Mouse (Mus musculus) ovary, adult 18-20 months (tissue): ENCODE results near the gene Ahdc1.
A peak's percentile ranks its signal among the peaks of the same experiment; 100 is the strongest.

Source experiments
- DNase-seq: peaks from one replicate; pipeline ENCODE4 v3.0.0; 2022; ENCODE audit warnings: low spot score, mixed read lengths

Gene Ahdc1

DNA sequence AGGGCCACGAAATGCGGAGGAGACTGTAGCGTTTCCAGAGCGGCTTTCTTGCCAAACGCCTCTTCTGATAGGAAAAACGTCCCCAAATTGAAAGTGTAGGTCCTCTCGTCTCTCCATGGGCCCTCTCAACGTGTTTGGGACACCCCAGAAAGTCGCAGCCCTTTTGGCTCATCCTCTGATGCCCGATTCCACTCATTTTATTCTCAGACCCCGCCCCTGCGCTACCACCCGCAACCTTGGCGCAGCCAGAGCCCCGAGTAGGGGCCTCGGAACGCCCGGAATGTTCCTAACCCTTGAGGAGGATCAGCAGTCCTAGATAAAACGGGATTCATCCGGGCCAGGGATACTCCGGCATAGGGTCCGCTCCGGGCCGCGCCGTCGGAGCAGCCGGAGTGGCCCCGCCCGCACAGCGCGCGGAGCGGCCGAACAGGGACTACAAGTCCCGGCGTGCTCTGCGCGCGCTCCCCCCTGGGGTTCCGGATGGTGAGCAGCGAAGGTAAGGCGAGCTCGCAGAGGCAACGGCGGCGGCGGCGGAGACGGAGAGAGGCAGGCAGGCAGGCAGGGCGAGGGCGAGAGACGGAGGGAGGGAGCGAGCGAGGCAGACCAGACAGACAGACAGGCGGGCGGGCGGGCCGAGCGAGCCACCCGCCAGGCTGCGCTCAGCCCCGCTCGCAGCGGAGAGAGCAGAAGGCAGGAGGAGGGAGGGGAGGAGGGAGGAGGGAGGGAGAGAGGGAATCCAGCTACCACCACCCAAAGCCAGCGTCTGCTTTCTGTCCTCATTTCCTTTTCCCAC, at the start of gene Ahdc1:
Gene Ahdc1 (plus strand): TSS at position 233 of the 793 bp plus-strand sequence.
- peak; percentile 88 for DNase-seq

DNA sequence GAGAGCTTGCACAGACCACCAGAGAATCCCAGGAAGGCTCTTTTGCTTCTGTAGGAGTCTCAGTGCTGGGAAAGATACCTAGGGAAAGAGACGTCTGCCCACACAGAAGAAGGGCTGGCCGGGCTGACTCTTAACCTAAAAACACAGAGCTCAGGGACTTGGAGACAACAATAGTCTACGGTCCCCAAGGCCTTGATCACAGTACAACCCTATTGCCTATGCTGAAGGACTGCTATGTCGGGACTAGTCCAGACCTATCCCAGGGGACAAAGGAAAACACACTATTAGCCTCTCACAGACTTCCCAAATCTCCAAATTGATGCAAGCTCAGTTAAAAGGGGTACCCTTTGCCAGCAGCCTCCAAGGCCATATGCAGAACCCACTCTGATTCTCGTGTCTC, 49.2 kb upstream of the Ahdc1 start:
- DNase-seq, result no peak

DNA sequence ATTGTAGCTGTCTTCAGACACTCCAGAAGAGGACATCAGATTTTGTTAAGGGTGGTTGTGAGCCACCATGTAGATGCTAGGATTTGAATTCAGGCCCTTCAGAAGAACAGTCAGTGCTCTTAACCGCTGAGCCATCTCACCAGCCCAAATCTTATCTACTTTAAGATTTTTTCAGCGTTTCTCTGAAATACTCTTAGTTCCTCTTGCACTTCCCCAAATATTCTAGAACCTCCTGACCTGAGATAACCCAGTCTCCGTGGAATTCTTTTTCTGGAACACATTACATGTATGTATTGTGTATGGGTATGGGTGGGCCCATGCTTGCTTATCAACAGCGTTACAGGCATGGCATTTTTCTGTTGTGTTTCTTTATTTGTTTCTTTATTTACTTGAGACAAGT, 48.4 kb upstream of the Ahdc1 start:
- no peak for DNase-seq

DNA sequence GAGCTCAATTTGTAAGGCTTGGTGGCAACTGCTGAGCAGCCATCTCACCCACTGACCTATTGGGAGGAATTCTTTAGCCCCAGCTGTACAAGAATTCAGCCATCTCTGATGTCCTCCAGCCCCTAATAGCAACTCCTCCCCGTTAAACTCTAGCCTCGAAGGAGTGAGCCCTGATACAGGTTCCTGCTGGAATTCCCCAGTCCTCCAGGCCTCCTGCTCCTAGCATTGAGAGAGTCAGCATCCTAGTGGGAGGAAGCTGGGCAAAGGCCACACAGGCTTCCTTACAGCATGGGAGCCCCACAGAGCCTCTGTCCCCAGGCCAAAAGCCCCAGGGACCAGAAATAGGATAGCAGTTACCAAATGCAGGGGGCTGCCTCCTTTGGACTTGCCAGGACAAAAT, 47.6 kb upstream of the Ahdc1 start:
- DNase-seq, result no peak

DNA sequence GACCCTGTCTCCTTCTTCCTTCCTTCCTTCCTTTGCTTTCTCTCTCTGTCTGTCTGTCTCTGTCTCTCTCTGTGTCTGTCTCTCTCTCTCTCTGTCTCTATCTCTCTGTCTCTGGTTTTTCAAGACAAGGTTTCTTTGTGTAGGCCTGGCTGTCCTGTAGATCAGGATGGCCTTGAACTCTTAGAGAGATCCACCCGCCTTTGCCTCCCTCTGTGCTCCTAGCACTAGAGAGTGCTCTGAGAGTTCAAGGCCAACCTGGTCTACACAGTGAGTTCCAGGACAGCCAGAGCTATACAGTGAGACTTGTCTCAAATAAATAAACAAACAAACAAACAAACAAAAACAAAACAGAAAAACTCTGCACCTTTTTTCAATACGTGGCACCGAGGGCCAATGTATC, 47.0 kb upstream of the Ahdc1 start:
- DNase-seq, result no peak

DNA sequence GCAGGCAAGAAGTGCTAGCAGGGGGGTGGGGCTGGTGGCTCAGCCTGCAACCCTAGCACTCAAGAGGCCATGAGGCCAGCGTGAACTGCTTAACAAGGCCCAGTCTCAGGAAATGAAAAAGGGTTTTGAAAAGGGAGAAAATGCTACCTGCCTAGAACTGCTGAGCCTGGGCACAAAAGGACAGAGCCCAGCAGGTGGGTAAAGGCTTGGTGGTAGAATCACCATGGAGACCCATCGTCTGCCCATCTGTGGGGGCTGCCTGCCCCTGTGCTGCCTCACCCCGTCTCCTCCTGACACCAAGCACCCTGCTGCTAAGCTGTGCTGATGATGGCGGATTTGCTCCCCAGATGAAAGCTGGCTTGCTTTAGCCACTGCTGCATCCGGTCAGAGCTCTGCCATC, 46.6 kb upstream of the Ahdc1 start:
- DNase-seq, result no peak

DNA sequence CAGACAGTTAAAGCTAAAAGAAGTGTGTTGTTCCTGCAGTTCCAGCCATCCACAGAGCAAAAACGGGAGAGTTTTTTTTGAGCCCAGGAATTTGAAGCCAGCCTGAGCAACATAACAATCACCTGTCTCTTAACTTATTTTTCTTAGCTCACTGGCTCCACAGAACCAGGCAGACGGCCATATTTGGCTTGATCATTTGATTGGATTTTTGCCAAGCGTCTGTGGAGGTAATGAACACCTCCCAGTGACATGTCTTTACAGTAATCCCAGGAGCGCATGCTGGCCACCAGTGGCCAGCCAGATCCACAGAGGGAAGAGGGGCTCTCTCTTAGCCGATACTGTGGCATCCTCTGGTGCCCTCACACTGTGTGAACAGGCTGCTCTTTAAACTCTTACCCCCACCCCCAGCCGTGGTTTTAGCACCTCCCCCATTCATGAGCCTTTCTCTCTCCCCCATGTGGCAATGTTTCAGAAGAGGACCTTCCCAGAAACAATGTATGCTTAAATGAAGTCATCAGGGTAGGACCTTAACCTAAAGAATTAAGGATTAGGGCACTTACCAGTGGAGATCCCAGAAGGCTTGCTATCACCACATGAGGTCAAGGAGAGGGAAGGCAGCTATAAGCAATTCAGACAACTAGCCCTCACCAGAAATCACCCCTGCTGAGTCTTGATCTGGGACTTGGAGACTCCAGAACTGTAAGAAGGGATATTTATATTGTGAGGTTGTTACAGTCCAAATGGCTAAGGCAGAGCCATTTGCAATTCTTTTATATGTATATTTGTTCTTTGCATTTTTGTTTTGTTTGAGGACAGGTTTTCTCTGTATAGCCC, 42.7 kb upstream of the Ahdc1 start:
- DNase-seq, result no peak

DNA sequence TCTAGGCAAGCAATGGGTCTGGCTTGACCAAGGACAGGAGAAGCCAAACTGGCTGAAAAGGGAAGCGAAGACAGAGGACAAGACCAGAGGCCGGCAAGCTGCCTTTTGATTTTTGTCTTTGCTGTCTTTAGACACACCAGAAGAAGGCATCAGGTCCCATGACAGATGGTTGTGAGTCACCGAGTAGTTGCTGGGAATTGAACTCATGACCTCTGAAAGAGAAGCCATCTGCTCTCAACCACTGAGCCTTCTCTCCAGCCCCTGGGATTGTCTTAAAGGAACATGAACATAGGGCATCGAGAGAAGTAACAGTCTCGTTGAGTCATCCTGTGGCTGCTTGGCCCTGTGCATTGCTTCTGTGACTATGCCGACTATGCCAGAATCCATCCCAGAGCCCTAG, 39.5 kb upstream of the Ahdc1 start:
- no peak for DNase-seq

DNA sequence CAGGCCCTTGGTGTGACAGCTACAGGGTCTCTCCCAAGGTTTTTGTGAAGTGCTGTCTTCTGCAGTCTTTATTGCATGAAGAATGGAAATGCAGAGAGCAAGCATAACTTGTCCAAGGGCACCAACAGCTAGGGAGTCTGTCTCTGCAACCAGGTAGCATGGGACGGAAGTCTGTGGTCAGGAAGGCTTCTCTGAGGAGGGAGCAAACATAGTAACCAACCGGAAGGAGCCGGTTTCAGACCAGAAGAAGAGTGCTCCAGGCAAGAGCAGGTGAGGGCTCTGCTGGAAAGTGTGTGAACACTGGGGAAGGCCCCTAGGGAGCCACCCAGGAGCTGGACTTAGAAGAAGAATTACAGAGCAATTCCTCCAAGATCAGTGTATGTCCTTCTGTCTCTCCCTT, 39.0 kb upstream of the Ahdc1 start:
- DNase-seq, result no peak

DNA sequence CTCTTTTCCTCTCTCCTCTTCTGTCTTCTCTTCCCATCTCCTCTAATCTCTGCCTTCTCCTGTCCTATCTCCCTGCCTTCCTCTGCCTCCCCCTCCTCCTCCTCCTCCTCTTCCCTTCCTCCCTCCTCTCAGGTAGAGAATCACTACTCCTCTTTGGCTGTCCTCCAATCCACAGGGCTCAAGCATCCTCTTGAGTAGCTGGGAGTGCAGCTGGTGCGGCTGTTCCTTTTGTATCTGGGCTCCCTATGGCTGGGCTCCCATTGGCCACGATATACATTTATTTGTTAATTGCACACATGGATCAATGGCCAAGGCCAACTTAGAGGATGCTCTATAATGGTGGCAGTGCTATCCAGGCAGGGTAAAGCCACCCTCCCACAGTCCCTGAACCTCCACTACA, 38.5 kb upstream of the Ahdc1 start:
- no peak for DNase-seq

DNA sequence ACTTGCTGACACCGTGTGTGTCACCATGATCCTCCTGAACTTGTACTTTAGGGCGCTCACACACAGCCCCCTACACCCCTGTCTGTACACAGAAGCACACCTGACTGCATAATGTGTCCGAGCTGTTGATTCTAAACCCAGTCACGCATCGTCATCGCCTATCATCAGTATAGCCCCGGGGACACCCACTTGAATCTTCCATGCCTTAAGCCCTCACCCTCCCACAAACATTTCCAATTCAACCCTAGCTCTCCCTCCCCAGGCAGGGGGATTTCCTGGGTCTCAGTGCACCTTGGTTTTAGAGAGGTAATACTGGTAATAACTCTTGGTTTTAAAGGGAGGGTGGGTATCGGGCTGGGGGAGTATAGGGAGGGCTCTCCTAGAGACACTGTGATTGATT, 37.9 kb upstream of the Ahdc1 start:
- no peak for DNase-seq

DNA sequence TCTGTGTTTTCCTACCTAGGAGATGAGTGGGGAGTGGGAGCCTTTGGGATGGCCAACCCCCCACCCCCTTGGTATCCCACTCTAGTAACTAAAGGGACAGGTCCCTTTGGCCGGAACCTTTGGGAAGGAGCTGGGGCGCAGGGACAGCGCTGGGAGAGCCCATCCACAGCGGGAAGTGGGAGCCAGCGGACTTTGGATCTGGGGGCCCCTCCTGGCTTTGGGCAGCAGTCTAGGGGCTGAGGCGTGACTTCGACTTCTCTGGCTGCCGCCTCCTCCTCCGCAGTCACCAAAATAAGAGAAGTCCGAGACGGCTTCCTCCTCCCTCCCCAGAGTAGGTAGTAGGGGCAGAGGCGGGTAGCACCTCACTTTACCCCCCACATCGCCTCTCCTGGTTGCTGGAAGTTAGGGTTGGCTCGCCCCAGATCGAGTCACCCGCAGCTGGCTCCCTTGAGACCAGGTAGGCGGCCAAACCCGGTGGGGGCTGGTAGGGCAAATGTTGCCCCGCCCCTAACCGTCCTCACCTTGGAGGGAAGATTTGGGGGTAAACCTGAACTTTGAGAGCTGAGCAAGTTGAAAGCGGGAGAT, 37.2 kb upstream of the Ahdc1 start, which contains the start of gene Fgr:
Gene Fgr (plus strand): TSS at position 282 of the 585 bp plus-strand sequence.
- no peak for DNase-seq

DNA sequence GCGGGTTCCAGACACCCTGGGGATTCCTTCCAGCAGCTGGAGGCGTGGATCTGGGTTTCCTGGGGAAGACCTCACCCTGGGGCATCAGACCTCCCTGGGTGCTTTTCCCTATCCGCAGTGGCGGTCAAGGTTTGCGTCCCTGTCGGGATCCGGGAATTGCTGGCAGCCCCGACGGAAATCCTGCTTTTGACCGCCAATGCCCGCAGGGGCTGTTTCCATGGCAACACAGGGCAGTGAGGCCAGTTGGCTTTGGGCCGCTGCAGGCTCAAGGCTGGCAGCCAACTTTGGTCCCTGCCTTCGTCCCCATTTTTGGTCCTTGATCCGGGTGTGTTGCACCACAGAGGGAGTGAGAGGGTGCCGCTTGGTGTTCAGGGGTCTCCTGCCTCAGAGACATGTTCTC, 36.2 kb upstream of the Ahdc1 start:
- peak; percentile 82 for DNase-seq

DNA sequence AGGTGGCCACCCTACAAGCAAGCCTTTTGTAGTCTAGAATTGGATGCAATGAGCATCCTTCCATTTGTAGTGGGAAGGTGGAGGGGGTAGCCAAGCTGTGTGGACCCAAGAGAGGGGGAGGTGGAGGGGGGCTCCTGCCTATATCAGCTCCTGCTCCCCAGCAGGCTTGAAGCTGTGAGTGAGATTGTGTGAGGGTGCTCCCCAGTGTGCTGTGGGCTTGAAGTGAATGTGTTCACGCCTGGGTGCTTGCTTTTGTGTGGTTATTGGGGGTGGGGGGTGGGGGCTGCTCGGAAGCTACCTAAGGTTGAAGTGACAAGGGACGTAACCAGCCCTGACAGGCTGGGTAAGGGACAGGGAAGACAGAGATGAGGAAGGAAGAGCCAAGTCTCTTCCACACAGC, 35.3 kb upstream of the Ahdc1 start:
- no peak for DNase-seq

DNA sequence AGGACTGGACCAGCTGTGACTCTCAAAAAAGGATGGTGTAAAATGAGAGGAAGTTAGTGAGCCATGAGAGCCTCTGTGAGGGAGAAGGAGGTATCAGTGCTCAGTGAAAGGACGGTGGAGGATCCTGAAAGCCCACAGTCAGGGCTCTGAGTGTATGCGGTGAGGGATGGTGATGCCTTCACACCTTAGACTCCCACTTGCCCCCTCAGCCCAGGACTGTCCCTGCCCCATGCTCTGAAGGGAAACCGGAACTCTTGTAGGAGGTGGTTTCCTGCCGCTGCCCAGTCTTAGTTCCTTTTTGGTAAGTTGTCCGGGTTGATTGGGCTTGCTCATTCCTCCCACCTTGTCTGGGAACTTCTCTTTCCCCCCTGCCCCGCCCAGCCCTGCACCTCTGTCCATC, 34.3 kb upstream of the Ahdc1 start:
- DNase-seq, result no peak

DNA sequence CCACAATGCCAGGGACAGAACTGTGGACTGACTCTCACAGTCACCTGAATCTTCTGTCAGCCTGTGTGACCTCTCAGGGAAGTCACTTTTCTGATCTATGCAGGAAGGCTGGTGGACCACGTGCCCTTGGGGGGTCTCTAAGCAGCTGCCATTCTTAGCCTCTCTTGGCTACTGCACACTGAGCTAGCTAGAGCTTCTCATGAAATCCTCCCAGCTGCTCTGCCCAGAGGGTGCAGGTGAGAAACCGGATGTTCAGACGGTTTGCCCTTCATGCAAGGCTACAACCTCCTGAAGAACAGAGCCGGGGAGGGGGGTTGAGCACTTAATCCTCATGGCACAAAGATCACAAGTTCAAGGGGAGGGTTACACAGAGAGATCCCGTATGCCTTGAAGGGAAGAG, 33.5 kb upstream of the Ahdc1 start:
- DNase-seq, result no peak

DNA sequence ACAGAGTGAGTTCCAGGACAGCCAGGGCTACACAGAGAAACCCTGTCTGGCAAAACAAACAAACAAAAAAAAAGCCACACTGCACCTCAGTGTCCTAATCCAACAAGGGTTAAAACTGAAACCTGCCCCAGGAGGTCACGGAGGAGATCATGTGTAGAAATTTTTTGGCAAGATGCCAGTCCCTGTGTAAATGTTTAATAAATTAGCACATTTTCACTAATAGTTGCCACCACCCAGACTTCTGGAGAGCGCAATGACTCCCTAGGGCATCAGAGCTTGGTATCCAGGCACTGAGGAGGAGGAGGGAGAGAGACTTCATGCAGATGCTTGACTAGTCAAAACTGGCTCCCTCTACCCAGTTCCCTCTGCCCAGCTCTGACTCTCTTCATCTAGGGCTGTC, 31.9 kb upstream of the Ahdc1 start:
- DNase-seq, result no peak

DNA sequence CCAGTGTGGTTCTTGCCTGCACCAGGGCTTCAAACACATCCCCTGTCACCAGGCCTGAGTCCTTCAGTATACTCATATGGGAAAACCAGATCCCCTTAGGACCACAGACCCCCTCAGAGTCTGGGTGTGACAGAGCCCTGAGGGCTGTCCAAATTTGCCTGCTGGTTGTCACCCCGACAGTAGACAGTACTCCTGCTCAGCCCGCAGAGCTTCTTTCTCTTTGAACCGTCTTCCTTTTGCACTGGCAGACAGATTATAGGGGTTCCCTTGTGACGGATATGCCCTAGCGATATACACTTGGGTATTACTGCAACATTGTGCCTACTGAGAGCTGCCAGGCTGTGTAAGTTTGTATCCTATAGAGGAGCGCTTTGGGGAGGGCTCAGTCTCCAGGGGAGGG, 29.4 kb upstream of the Ahdc1 start:
- no peak for DNase-seq

DNA sequence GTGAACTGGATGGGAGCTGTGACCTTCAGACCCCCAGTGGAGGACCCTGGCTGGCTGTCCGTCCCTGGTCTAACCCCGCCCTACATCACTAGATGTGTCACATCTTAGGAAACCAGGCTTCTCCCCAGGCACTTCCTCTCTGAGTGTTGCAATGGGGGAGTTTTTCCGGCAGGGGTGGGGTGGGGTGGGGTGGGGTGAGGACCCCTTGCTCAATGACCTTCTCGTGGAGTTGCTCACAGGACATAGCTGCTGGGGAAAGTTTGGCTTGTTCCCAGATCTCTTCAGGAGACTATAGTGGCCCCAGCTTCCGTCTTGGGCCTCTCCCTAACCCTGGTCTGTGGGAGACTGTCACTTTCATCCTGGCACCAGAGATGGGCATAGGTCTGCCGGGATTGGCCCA, 28.1 kb upstream of the Ahdc1 start:
- DNase-seq, result no peak

DNA sequence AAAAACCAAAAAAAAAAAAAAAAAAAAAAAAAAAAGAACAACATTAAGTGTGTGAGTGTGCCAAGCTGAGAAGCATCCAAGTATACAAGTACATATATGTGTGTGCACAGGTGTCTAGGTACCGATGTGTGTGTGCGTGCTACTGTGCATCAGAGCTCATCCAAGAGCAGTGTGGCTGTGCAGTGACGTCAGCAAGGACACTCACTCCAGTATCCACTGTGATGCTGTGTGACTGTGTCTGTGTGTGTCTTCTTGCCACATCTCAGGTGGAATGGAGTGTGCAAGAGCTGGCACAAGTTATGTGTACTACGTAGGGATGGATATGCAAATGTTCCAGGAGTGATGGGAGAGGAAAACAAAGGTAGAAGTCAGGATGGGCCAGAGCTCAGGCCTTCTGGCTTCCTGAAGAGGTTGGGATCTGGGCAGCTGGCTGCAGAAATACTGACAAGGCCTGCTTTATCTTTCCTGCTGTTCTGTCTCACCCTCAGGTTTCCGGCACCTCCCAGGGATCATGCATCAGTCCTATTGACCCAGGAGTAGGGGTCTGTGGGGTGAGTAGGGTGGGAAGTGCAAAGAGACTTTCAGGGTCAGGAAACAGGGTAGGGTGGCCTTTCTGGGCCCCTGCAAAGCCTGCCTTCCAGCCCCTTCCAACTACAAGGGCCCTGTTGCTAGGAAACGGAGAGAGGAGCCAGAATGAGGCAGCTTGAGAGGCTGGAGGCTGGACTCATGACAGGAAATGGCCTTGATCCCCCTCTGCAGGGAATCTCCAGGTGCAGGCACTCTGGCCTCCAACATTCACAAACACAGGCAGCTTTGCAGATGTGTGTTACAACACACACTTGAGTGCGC, 27.2 kb upstream of the Ahdc1 start:
- DNase-seq, result peak; percentile 45

DNA sequence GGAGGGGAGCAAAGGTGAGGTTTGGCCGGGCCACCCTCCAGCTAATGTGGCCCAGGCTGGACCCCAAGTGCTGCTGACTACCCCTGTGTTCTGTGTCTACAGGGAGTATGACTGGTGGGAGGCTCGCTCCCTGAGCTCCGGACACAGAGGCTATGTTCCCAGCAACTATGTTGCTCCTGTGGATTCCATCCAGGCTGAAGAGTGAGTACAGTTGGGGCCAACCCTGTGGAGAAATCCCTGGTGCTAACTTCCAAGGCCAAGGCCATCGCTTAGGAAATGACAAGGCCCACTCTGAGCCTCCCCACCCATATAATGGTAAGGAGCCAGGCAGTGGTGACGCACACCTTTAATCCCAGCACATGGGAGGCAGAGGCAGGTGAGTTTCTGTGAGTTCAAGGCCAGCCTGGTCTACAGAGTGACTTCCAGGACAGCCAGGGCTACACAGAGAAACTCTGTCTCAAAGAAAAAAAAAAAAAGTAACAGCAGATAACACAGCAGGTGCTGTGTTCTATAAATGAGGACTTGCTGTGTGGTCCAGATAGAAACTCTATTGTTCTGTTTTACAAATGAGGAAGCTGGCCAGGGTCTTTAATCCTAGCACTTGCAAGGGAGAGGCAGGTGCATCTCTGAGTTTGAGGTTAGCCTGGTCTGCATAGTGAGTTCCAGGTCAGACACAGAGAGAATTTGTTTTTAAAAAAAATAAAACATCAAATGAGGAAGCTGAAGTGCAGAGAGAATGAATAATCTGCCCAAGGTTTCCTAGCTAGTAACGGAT, 22.3 kb upstream of the Ahdc1 start:
- no peak for DNase-seq
